Mouse (Mus musculus) frontal cortex, postnatal 10 days (tissue): ENCODE measurements around the gene Prpf6.

ENCODE experiments used
- DNase-seq, 2 experiments: peaks; one replicate each; pipeline ENCODE4 v3.0.0; 2022; ENCODE audit warnings: low spot score in 2 of 2, mixed read lengths in 1 of 2

The Prpf6 gene

GRCm38 (mm10) chr2:181657441-181657840 is 65.8 kb downstream of the Prpf6 start:
- no peak for DNase-seq

- DNase-seq = no peak
Observed at GRCm38 (mm10) chr2:181658528-181658927, 66.9 kb downstream of the Prpf6 start.

- DNase-seq = no peak
Observed at GRCm38 (mm10) chr2:181658930-181659555, 67.4 kb downstream of the Prpf6 start.

GRCm38 (mm10) chr2:181659609-181660055 is 68.0 kb downstream of the Prpf6 start:
- DNase-seq = peak; percentile 71 to 76

GRCm38 (mm10) chr2:181662620-181663297 is 71.1 kb downstream of the Prpf6 start:
- DNase-seq = no peak

GRCm38 (mm10) chr2:181663298-181663630 is 71.6 kb downstream of the Prpf6 start:
- no peak for DNase-seq

- DNase-seq = no peak
Observed at GRCm38 (mm10) chr2:181670285-181670912, 78.7 kb downstream of the Prpf6 start.

DNA sequence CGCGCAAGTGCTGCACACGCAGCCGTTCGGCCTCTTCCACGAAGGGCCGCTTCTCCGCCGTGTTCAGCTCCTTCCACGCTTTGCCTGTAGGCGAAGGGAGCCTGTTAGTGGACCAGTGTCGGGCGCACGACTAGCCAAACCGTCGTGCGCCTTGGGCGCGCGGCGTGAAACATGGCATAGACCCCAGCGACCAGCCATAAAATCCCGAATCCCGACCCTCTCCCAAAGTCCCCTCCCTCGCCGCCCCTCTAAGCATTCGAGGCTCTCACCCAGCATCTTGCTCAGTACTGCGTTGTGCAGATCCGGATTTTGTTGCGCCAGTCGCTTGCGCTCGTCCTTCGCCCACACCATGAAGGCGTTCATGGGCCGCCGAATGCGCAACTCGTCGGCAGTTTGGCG is 79.2 kb downstream of the Prpf6 start:
- no peak for DNase-seq

DNA sequence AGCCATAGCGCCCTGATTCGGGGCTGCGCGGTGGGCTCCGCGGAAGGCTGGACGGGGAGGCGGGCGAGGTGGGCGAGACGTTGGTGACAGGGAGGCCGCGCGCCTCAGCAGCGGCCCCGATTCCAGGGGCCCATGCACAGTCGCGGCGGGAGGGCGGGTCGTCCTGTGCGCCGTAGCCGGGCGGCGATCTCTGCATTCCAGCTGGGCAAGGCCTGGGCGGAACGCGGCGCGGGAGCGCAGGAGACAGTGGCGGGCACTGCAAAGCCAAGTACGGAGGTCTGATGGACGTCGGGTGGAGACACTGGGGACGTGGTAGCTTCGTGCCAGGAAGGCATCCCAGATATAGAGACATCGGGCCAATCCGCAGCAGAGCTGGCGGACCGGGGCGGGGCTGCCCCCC is 79.7 kb downstream of the Prpf6 start, which contains the start of gene Sox18:
TSS of gene Sox18 (minus strand) at position 315 of the 400 bp plus-strand sequence.
- no peak for DNase-seq

GRCm38 (mm10) chr2:181671984-181672383 is 80.3 kb downstream of the Prpf6 start:
- DNase-seq = no peak

DNA sequence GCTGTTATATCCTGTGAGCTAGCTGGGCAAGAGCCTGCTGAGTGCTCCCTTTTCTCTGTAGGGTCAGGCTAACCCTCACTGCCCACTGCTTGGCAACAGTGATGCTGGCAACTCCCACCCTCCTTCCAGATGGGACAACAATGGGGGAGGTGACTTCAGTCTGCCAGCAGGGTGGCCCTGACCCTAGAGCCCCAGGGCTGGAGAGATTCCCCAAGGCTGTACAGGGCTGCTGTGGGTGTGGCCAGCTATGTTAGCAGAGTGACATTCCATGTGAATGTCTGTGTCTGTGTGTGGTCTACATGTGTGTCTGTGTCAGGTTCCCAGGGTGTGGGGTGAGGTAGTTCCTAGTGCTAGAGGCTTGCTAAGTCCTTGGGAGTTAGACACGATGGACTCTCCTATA is 81.8 kb downstream of the Prpf6 start:
- no peak for DNase-seq

GRCm38 (mm10) chr2:181674934-181675333 is 83.3 kb downstream of the Prpf6 start:
- no peak for DNase-seq

DNA sequence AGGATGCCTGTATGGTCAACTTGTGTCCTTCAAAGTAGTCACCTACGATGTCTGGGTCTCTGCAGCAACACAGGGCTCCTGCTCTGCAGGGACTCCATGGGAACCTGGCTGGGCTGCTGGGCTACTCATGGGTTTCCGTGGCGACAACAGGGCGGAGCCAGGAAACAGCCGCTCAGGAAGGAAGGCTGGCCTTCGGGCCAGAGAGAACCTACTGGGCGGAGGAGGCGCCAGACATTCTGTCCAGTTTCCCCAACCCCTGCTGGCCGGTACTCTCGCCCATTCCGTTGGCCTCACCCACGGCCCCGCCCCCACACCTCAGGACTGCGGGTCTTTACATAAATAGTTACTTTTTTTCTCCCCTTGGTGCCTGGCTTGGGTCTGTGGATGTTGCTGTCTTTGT is 83.8 kb downstream of the Prpf6 start:
- peak; percentile 48 to 50 for DNase-seq

DNA sequence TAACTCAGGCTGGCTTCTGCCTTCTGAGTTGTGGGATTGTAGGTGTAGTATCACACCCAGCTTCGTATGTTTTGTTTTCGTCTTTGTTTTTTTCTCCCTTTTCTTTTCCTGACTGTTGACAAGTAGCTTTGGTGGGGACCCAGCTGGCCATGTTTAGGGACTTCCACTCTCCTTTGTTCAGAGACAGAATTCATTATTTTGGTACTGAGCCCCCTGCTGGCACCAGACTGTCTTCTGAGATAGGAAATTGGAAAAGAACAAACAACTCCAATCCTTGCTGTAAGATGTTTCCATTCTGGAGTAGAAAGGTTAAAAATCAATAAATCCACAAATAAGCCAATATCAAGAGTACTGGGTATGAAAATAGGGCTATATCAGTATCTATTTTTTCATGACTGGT is 84.8 kb downstream of the Prpf6 start:
- DNase-seq = no peak

- no peak for DNase-seq
Observed at GRCm38 (mm10) chr2:181677096-181677754, 85.6 kb downstream of the Prpf6 start.

DNA sequence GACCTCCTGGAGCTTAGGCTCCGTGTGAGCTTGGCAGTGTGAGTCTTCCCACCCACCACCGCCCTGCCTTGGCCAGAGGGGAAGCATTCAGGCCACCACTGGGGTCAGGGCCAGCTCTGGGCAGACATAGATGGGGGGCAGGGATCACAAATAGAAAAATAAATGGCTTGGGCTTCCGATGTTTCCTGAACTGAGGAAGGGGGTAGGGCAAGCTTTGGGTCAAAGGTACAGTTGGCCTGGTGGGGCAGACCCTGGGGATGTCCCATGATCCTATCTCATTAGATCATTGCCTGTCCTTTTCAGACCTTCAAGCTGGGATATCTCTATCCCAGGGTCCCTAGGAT is 86.1 kb downstream of the Prpf6 start:
- no peak for DNase-seq

DNA sequence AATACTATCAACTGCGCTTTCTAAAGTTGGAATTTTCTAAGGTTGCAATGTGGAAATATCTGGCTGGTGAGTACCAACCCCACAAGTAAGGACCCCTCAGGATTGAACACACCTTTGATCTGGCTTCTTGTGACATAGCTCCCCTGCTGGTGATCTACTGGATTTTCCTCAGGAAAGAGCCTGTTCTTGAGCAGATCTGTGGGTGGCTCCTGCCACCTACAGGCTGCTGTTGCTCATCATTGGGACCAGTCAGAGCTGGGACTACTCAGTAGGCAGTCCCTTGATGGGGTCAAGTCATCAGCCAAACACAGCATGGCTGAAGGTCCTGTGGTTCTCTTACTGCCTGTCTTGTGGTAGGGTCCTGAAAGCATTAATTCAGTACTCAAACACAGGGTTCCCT is 87.1 kb downstream of the Prpf6 start:
- DNase-seq = peak; percentile 59 to 72

DNA sequence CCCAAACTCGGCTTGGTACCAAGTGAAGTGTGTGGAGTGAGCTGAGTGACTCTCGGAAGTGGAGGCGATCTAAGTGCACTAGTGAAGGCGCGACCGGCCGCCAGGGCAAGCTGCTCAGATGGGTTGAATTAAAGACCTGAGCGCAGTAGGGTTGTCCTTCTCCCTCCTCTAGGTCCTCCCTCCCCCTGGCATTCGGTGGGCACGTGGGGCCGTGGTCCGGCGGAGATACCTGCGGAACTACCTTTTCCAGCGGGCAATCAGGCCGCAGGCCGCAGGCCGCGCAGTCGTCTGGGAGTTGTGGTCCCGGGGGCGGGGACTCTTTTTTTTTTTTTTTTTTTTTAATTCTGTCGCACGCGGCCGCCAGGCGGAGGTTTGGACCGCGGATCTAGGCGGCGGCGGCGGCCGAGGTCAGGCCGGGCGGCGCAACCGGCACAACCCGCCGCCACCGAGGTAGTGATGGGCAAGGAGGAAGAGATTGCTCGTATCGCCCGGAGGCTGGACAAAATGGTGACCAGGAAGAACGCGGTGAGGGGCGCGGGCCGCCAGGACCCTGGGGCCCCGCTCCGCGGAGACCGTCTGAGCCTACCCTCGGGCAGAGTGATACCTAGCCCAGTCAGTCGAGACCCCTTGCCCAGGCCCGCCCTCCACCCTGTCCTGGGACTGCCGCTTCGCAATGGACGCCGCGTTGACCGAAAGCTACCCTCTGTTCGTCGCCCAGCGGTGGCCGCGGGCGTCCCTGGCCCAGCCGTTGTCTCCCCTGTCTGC is 88.5 kb downstream of the Prpf6 start, which contains the start of gene Tcea2:
TSS of gene Tcea2 (plus strand) at position 360 of the 765 bp plus-strand sequence.
- peak; percentile 61 to 69 for DNase-seq

GRCm38 (mm10) chr2:181680716-181681117 is 89.0 kb downstream of the Prpf6 start:
- no peak for DNase-seq

- no peak for DNase-seq
Observed at GRCm38 (mm10) chr2:181681978-181682377, 90.3 kb downstream of the Prpf6 start.

DNA sequence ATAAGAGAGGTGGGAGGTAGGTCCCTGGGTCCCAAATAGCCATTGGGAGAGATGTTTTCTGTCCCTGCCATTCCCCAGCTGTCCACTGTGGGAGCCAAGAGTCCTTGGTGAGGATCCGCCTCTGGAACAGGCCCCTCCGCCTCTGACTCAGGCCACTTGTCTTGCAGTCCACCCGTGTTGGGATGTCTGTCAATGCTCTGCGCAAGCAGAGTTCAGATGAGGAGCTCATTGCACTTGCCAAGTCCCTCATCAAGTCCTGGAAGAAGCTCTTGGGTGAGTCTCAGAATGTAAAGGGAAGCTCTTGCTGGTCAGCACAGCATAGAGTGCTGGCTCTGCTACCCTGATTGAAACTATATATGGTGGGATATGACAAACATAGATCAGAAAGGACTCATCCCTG is 91.7 kb downstream of the Prpf6 start:
- no peak for DNase-seq

DNA sequence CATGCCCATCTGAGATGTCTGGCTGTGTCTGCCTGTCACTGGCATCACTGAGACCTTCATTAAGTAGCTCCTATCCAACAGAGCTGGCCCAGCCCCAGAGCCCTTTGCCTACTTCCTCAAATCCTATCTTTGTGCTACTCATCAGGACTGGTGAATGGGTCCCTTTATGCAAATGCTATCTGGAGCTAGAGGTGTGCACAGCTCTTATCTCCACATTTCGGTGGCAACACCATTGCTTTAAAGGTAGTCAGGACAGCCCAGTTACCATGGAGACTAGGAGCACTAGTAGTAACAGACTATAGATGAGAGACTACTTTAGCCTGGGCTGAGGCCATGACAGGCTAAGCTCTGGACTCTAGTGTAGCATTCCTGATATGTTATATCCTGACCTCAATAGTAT is 93.0 kb downstream of the Prpf6 start:
- DNase-seq = no peak
